Mouse (Mus musculus): ENCODE data around the gene Plxnd1. TPM values are rescaled to one million over a fixed set of nuclear protein-coding genes. Genes with fewer than 3 reads are reported as not detected.

Gene Plxnd1
- polyA plus RNA-seq, 1 experiment from 2014 or later = 6.5 TPM

DNA sequence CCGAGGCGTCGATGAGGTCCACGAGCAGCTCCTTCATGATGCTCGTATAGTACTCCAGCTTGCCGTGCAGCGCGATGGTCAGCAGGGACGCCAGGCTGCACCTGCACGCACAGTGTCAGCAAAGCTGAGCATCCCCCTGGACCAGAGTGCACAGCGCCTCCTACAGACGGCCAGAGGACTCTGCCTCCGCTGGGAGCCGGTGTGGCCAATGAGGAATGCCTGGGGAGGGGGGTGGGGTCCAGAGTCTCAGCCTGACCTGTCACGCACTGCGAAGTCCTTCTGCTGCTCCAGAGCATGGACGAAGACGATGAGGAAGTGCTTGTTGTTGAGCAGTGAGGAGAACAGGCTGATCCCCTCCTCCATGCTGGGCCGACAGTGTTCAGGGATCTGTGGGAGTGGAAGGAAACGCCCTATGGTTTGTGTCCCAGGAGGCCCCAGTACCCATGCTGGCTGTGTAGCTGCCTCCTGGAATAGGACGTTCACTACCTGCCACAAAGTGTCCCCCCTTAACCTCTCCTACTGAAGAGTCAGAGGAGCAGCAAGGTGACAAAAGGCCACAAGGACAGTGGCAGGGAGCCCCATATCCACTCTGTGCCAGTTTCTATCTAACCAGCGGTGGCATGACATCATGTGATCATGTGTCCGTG lies 32.2 kb downstream of the Plxnd1 start:
- H3K27ac ChIP-seq = no peak overlapping the region
- H3K9me3 ChIP-seq = no peaks in the 10 kb centered on the region
- no peak overlapping the region for H3K4me3 ChIP-seq (replicated peaks)
- 35% methylated on average over 23 of the region's 23 CpGs for WGBS
- no peak overlapping the region for H3K4me2 ChIP-seq (replicated peaks)
- no peaks in the 10 kb centered on the region for H3K36me3 ChIP-seq
- peaks cover 4% of the 10 kb centered on the region for H3K4me1 ChIP-seq (replicated peaks)
- no peaks in the 10 kb centered on the region for H3K27me3 ChIP-seq
- no peak for ATAC-seq
- H3K9ac ChIP-seq (replicated peaks) = no peak overlapping the region

- Histone ChIP-seq H3K36me3 (no peaks in the 10 kb centered on the region), H3K4me1 (replicated peaks) (peaks cover 12% of the 10 kb centered on the region)
Observed at GRCm38 (mm10) chr6:115961743-115962142, 33.1 kb downstream of the Plxnd1 start.

DNA sequence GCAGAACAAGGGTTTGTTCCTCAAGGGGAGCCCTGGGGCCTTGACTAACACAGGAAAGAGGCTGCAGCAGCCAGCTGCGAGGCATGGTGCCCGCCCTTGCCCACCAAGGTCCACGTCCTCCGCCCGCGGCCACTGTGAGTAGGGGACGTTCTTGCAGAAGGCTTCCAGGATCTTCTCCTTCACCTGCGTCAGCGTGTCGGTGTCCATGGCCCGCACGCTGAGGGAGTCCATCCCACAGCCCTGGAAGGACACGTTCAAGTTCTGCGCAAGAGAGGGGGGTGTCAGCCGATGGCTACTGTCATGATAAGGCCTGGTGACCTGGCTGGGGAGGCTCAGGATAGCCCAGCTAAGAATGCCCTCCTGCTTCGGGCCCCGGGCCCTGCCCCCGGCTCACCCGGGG lies 34.5 kb downstream of the Plxnd1 start:
- Histone ChIP-seq H3K4me2 (replicated peaks) (no peak overlapping the region), H3K27me3 (no peaks in the 10 kb centered on the region), H3K9ac (replicated peaks) (no peak overlapping the region), H3K9me3 (no peaks in the 10 kb centered on the region), H3K27ac (no peak overlapping the region), H3K36me3 (no peaks in the 10 kb centered on the region), H3K4me3 (replicated peaks) (no peak overlapping the region), H3K4me1 (replicated peaks) (peaks cover 16% of the 10 kb centered on the region)
- ATAC-seq = no peak
- 90% methylated on average over 19 of the region's 19 CpGs for WGBS

More at GRCm38 (mm10) chr6:115961743-115962142, 33.1 kb downstream of the Plxnd1 start:
- Histone ChIP-seq H3K4me3 (replicated peaks) (no peak overlapping the region), H3K9me3 (no peaks in the 10 kb centered on the region), H3K27ac (no peak overlapping the region), H3K9ac (replicated peaks) (no peak overlapping the region), H3K4me2 (replicated peaks) (no peak overlapping the region), H3K27me3 (no peaks in the 10 kb centered on the region)
- ATAC-seq = no peak
- 87% methylated on average over 3 of the region's 3 CpGs for WGBS

DNA sequence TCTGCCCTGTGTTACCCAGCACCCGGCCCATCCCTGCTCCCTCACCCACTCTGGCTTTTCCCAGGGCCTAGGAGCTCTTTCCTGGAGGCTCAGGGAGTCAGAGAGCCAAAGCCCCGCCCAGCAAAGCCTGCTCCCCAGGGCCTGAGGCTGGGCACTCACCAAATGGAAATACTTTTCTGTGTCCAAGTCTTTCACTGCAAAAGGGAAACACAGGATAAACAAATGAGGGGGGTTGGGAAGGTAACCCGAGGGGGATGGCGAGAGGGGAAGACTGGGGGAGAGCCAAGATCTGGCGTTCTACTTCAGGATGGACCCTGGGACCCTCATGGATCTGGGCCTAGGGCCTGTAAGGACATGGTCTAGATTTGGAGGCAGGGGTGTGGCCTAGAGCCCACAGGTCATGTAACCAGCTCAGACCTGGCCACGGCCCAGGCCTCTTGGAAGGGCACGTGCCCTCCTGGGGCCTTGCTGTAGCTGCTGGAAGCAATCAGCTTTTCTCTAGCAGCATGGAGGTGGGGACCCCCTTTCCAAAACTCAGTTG lies 35.6 kb downstream of the Plxnd1 start:
- WGBS = 83% methylated on average over 7 of the region's 7 CpGs
- Histone ChIP-seq H3K4me3 (replicated peaks) (no peak overlapping the region), H3K9ac (replicated peaks) (no peak overlapping the region), H3K4me1 (replicated peaks) (peaks cover 16% of the 10 kb centered on the region), H3K27ac (no peak overlapping the region), H3K4me2 (replicated peaks) (no peak overlapping the region), H3K36me3 (no peaks in the 10 kb centered on the region), H3K27me3 (no peaks in the 10 kb centered on the region), H3K9me3 (no peaks in the 10 kb centered on the region)
- no peak for ATAC-seq

DNA sequence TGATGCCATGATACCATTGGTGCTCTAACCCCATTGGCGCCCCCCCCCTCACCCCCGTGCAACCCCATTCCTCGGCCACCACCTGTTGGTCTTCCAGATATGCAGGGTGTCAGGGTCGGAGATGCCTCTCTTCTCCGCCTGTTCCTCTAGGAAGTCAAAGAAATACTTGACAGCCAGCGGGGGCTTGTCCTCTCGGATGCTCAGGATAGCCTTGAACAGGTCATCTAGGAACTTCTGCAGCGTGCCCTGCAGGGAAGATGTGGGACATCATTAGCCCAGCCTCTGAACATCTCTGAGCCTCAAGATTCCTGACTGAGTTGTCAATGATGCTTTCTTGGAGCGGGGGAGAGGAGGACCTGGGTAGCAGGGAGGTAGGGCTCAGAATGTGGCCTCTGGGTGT lies 36.4 kb downstream of the Plxnd1 start:
- no peaks in the 10 kb centered on the region for H3K9me3 ChIP-seq
- H3K9ac ChIP-seq (replicated peaks) = no peak overlapping the region
- no peak overlapping the region for H3K4me3 ChIP-seq (replicated peaks)
- no peaks in the 10 kb centered on the region for H3K27me3 ChIP-seq
- peaks cover 16% of the 10 kb centered on the region for H3K4me1 ChIP-seq (replicated peaks)
- no peaks in the 10 kb centered on the region for H3K36me3 ChIP-seq
- H3K27ac ChIP-seq = no peak overlapping the region
- WGBS = 93% methylated on average over 9 of the region's 9 CpGs
- H3K4me2 ChIP-seq (replicated peaks) = no peak overlapping the region
- ATAC-seq = no peak

DNA sequence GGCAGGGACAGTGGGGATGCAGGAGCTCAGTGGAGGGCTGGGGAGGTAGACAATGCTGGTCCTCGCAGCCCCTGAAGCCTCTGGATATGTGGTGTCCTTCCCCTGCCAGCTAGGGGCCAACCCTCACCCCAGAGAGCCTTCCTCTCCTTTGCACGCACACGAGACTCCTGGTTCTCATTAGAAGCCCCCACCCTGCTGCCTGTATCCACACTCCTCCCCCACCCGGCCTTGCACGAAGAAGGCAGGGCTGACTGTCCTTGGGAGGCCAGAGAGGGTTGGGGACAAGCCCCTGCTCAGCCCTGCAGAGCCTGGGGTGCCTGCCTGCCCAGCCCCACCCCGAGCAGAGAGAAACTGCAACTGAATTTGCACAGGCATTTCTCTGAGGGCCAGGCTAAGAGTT lies 37.1 kb downstream of the Plxnd1 start:
- ATAC-seq = no peak
- Histone ChIP-seq H3K4me2 (replicated peaks) (no peak overlapping the region), H3K9ac (replicated peaks) (no peak overlapping the region), H3K27me3 (no peaks in the 10 kb centered on the region), H3K27ac (no peak overlapping the region), H3K9me3 (no peaks in the 10 kb centered on the region), H3K36me3 (no peaks in the 10 kb centered on the region), H3K4me3 (replicated peaks) (no peak overlapping the region), H3K4me1 (replicated peaks) (peaks cover 16% of the 10 kb centered on the region)
- 36% methylated on average over 6 of the region's 6 CpGs for WGBS

- Histone ChIP-seq H3K27me3 (no peaks in the 10 kb centered on the region), H3K4me3 (replicated peaks) (no peak overlapping the region), H3K36me3 (no peaks in the 10 kb centered on the region), H3K4me1 (replicated peaks) (peaks cover 16% of the 10 kb centered on the region), H3K9me3 (no peaks in the 10 kb centered on the region), H3K27ac (no peak overlapping the region), H3K4me2 (replicated peaks) (no peak overlapping the region), H3K9ac (replicated peaks) (no peak overlapping the region)
- no peak for ATAC-seq
- WGBS = 52% methylated on average over 16 of the region's 16 CpGs
Observed at GRCm38 (mm10) chr6:115956922-115957601, 37.7 kb downstream of the Plxnd1 start.

DNA sequence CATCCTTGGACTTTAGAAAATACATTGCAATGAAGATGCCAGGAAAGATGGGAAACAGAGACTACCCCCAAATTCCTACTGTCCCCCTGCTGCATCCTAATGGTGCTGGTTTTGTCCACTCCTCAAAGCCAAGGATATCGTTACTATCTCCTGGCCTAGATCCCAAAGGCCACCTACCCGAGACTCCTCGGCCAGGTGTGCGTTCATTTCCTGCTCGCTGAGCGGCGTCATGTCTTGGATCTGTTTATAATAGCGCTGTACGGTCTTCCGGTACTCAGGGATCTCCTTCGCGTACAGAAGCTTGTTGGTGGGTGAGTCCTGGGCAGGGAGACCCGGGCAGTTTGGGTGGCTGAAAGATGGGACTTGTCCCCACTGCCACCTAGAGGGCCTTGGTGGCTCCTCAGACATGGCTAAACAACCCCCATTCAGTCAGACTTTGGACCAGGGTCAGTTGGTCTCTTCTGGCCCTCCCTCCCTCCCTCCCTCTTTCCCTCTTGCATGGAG lies 38.3 kb downstream of the Plxnd1 start:
- no peaks in the 10 kb centered on the region for H3K27me3 ChIP-seq
- H3K9me3 ChIP-seq = no peaks in the 10 kb centered on the region
- peaks cover 16% of the 10 kb centered on the region for H3K4me1 ChIP-seq (replicated peaks)
- 88% methylated on average over 13 of the region's 13 CpGs for WGBS
- H3K4me3 ChIP-seq (replicated peaks) = no peak overlapping the region
- no peak overlapping the region for H3K4me2 ChIP-seq (replicated peaks)
- no peak for ATAC-seq
- no peaks in the 10 kb centered on the region for H3K36me3 ChIP-seq
- H3K27ac ChIP-seq = no peak overlapping the region
- no peak overlapping the region for H3K9ac ChIP-seq (replicated peaks)

GRCm38 (mm10) chr6:115955664-115956063 lies 39.1 kb downstream of the Plxnd1 start:
- ATAC-seq = no peak
- no peak overlapping the region for H3K4me2 ChIP-seq (replicated peaks)

DNA sequence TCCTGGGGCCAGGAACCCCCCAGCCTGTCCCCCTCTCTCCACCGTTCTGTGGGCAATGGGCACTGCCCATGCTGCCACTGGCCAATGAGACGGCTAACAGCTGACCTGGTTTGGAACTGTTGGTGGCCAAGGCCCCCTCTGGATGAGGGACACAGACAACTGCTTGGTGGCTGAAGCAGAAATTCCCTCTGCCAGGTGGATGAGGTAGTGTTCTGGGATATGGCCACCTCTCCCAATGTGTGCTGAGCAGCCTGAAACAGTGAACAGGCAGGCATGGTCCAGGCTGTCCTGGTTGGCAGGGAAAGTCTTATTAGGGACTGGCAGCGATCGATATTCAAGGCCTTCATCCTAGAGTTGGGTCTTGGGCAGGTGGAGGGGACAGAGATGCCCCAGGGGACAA lies 39.6 kb downstream of the Plxnd1 start:
- whole genome bisulfite sequencing = 92% methylated on average over 4 of the region's 4 CpGs
- H3K4me1 ChIP-seq (replicated peaks) = peaks cover 16% of the 10 kb centered on the region
- no peak overlapping the region for H3K9ac ChIP-seq (replicated peaks)
- H3K4me3 ChIP-seq (replicated peaks) = no peak overlapping the region
- H3K27ac ChIP-seq = no peak overlapping the region
- H3K27me3 ChIP-seq = no peaks in the 10 kb centered on the region
- H3K36me3 ChIP-seq = no peaks in the 10 kb centered on the region
- H3K9me3 ChIP-seq = no peaks in the 10 kb centered on the region
- no peak for ATAC-seq
- H3K4me2 ChIP-seq (replicated peaks) = no peak overlapping the region

More at GRCm38 (mm10) chr6:115955664-115956063, 39.1 kb downstream of the Plxnd1 start:
- no peaks in the 10 kb centered on the region for H3K9me3 ChIP-seq
- no peak overlapping the region for H3K9ac ChIP-seq (replicated peaks)
- WGBS = 88% methylated on average over 11 of the region's 11 CpGs
- no peaks in the 10 kb centered on the region for H3K27me3 ChIP-seq
- H3K27ac ChIP-seq = no peak overlapping the region
- H3K4me1 ChIP-seq (replicated peaks) = peaks cover 16% of the 10 kb centered on the region
- H3K4me3 ChIP-seq (replicated peaks) = no peak overlapping the region
- H3K36me3 ChIP-seq = no peaks in the 10 kb centered on the region

- Histone ChIP-seq H3K27me3 (no peaks in the 10 kb centered on the region), H3K9me3 (no peaks in the 10 kb centered on the region), H3K4me1 (replicated peaks) (peaks cover 16% of the 10 kb centered on the region), H3K36me3 (no peaks in the 10 kb centered on the region), H3K4me3 (replicated peaks) (no peak overlapping the region), H3K27ac (no peak overlapping the region), H3K9ac (replicated peaks) (no peak overlapping the region), H3K4me2 (replicated peaks) (no peak overlapping the region)
- WGBS = 79% methylated on average over 9 of the region's 9 CpGs
- ATAC-seq = no peak
Observed at GRCm38 (mm10) chr6:115954506-115955074, 40.2 kb downstream of the Plxnd1 start.

- WGBS = 62% methylated on average over 6 of the region's 6 CpGs
- Histone ChIP-seq H3K4me1 (replicated peaks) (peaks cover 9% of the 10 kb centered on the region; the same call in 1 of the 2 replicates), H3K27me3 (no peaks in the 10 kb centered on the region), H3K9ac (replicated peaks) (no peak overlapping the region), H3K36me3 (no peaks in the 10 kb centered on the region), H3K9me3 (no peaks in the 10 kb centered on the region), H3K4me2 (replicated peaks) (no peak overlapping the region), H3K4me3 (replicated peaks) (no peak overlapping the region), H3K27ac (peak overlapping the region; percentile 36; the same call in 1 of the 2 replicates)
- 0 out of 2 replicates have a peak, but pooled peaks have one; percentile 77 for ATAC-seq
Observed at GRCm38 (mm10) chr6:115946389-115946788, 48.4 kb downstream of the Plxnd1 start.

All from midbrain, embryonic 13.5 days (tissue).